Mouse (Mus musculus) left cerebral cortex, adult 11 months (tissue): ENCODE data around the gene Them5.

Source experiments
- DNase-seq: peaks from one replicate; pipeline ENCODE4 v3.0.0; 2022; ENCODE audit warnings: low spot score

The Them5 gene

GRCm38 (mm10) chr3:94372038-94372437 lies 30.1 kb downstream of the Them5 start:
- DNase-seq, result no peak

- DNase-seq, result no peak
Measured at GRCm38 (mm10) chr3:94372641-94373040, 30.7 kb downstream of the Them5 start, which contains the start of gene Rorc. Gene Rorc (plus strand): TSS chr3:94372794.

GRCm38 (mm10) chr3:94373090-94373489 lies 31.2 kb downstream of the Them5 start:
- no peak for DNase-seq

- no peak for DNase-seq
Measured at GRCm38 (mm10) chr3:94373597-94374011, 31.7 kb downstream of the Them5 start.

GRCm38 (mm10) chr3:94374636-94375035 lies 32.7 kb downstream of the Them5 start:
- no peak for DNase-seq

DNA sequence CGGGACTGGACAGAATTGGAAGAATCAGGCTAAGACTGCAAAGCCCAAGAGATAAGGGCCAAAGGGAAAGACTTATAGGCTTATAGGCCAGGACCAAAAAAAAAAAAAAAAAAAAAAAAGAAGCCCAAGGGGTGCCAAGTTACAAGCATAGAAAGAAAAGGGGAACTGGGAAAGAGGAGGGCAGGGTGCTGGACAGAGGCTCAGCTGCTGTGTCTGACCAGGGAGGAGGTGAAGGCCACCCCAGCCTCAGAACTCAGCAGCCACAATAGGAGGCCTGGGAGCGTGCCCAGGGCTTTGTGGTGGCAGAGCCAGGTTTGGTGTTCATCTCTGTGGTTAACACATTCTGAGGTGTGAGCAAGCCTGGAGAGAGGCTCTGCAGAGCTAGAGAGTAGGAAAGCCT lies 33.2 kb downstream of the Them5 start:
- DNase-seq, result no peak

DNA sequence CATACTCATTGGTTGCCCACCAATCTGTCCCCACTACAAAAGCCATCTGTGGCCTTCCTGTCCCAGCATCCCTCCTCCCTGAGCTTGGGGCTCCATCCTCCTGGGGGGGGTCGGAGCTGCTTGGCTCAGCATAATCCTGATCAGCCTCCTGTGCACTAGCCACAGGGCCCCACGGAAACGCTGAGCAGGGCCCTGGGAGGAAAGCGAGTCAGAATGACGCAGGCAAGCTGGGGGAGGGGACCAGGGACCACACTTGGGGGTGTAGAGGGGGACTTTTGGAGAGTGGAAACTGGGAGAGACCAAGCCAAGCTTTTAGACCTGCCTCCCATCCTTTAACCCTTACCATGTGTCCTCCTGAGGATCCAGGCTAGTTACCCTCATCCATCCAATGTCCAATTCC lies 34.0 kb downstream of the Them5 start:
- DNase-seq, result no peak

DNA sequence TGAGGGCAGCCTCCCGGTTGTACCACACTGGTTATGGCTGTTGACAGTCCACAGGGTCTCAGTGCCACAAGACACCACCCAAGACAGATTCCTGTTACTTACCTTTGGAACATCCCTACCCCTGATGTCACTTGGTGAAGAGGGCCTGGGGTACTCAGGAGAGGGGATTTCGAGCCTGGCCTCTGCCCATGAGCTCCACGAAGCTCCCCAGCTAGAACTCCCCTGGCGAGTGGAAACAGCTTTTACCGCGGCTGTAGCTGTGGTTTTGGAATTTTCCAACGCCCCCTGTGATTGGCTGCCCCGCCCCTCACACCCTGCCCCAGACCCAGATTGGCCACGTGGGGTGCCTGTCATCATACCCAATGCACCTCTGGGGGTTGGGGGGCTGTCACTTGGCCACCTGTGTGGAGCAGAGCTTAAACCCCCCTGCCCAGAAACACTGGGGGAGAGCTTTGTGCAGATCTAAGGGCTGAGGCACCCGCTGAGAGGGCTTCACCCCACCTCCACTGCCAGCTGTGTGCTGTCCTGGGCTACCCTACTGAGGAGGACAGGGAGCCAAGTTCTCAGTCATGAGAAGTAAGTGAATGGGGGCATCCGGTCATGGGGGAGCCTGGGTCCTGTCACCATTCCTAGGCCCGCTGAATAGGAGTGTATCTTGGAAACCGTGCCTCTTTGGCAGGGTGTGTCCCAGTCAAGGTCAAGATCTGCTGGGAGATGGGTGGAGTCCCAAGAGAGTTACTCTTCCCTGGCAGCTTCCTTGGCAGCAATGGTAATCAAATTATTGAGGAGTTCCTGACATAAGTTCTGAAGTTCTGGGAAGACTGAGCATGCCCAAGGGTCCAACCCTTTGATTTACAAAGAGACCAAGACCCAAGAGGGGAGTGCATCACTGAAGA lies 35.4 kb downstream of the Them5 start:
- DNase-seq, result no peak

- DNase-seq, result no peak
Measured at GRCm38 (mm10) chr3:94379831-94380510, 38.1 kb downstream of the Them5 start.

- DNase-seq, result no peak
Measured at GRCm38 (mm10) chr3:94382308-94382707, 40.4 kb downstream of the Them5 start.

DNA sequence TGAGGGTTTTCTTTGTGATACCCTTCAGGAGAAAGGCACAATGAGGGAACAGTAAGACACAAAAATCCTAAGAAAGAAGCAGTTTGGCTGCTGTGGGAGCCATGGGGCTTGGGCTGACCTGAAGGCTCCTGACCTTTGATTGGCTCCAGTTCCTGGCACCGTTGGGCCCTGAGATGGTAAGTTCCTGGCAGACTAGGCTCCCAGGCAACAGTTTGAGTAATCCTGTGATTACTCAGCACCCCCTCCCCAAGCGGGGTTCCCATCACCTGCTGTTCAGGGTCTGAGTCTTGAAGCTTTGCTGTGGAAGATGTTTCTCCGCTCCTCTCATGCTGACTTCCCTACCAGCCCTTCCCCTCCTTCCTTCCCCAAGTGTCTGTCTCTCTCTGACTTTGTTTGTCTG lies 41.6 kb downstream of the Them5 start:
- no peak for DNase-seq

- no peak for DNase-seq
Measured at GRCm38 (mm10) chr3:94386671-94387070, 44.8 kb downstream of the Them5 start.

GRCm38 (mm10) chr3:94387391-94387790 lies 45.5 kb downstream of the Them5 start:
- no peak for DNase-seq

DNA sequence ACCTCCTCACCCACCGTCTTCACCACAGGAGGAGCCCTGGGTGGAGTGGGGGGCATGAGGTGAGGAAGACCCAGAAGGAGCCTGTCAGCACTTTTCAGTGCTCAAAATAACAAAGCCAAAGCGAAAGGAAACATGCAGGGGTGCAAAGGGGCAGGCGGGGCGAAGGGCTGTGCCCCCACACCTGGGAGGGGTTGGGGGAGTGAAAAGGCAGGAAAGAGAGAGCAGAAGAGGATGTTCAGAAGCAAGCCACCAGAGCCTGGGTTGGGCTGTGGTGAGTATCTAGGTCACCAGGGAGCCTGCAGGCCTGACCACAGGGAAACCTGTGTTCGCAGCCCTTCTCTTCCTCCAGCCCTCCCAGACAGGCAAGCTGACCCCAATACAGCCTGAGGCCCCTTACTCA lies 46.1 kb downstream of the Them5 start:
- no peak for DNase-seq

DNA sequence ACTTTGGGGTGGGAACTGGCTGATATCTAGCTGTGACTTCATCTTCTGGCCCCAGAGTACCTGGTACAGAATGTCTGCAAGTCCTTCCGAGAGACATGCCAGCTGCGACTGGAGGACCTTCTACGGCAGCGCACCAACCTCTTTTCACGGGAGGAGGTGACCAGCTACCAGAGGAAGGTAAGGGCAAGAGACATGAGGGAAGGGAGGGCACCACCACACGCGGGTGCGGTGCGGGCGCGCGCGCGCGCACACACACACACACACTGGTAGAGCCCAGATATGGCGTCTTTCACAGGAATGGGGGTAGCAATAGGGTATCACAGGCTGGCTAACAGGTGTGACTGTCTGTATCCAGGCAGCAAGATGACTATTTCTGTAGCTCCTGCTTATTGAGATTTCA lies 47.5 kb downstream of the Them5 start:
- DNase-seq, result no peak

- no peak for DNase-seq
Measured at GRCm38 (mm10) chr3:94391001-94391400, 49.1 kb downstream of the Them5 start.

GRCm38 (mm10) chr3:94392128-94392527 lies 50.2 kb downstream of the Them5 start:
- no peak for DNase-seq

DNA sequence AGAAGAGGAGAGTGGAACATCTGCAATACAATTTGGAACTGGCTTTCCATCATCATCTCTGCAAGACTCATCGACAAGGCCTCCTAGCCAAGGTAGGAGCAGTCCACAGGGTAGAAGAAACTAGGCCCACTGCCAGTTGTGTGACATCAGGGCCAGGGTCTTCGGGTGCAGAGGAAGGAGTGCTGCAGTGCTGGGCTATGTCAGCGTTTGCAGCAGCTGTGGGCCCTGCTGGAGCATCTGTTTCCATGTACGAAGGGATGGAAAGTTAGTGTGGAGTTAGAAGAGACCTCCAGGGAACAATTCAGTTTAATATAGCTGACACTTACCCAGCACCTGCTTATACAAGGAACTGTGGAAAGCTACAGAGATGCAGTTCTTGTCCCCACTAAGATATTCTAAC lies 51.1 kb downstream of the Them5 start:
- DNase-seq, result no peak

DNA sequence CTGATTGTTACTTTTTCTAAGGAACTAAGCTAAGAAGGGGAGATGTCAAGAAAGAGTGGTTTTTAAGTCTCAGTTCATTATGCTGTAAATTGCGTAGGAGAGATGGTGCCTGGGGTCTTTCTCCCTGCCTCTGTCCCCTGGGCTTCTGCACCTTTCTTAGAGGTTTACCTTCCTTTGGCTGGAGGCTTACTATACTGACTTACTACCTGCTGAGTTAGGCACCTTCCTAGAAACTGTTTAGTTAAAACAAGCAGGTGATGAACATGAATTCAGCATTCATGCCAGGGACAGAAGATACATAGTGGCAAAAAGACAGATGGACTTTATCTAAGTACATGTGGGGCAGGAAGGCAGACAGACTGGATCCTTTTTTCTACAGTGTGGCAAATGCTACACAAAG lies 54.4 kb downstream of the Them5 start:
- DNase-seq, result no peak

DNA sequence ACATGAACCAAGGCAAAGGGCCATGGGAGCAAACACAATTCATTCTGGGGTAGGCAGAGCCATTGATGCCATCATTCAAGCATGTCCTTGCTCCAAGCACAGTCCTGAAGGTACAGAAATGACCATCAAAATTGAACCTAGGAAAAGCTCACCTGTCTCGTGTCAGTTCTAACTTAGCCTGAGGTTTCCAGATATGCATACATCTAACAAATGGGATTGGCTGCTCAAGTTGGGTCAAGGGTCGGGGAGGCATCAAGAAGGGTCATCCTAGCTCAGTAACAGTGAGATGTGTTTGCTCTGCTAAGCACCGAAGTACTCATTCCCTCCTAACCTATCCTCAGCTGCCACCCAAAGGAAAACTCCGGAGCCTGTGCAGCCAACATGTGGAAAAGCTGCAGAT lies 55.0 kb downstream of the Them5 start:
- DNase-seq, result no peak
